Mouse (Mus musculus) ES-Bruce4 (cell line): Measurements from ENCODE around the gene Rps15a. TPM values are rescaled to one million over a fixed set of nuclear protein-coding genes. Genes with fewer than 3 reads are reported as not detected.
A peak's percentile ranks its signal among the peaks of the same experiment; 100 is the strongest.

Source experiments
- H3K27ac ChIP-seq: 2 replicates; pipeline ENCODE4 v1.5.1; 2012; ENCODE audit warnings: low read length, inconsistent platforms; ENCODE audit not compliant: insufficient read depth
- H3K27me3 ChIP-seq: 2 replicates; pipeline ENCODE4 v1.6.1; 2012; ENCODE audit warnings: mild to moderate bottlenecking, low read length, inconsistent platforms; ENCODE audit not compliant: control insufficient read depth, poor library complexity, insufficient read depth, severe bottlenecking
- H3K36me3 ChIP-seq: 2 replicates; pipeline ENCODE4 v1.6.1; 2012; ENCODE audit warnings: inconsistent platforms, mild to moderate bottlenecking, low read length, moderate library complexity; ENCODE audit not compliant: control insufficient read depth, poor library complexity, insufficient read depth, severe bottlenecking
- H3K4me1 ChIP-seq: one replicate; pipeline ENCODE4 v1.8.1; 2011; ENCODE audit warnings: low read length; ENCODE audit not compliant: control insufficient read depth, insufficient read depth
- H3K4me3 ChIP-seq: 2 replicates; pipeline ENCODE4 v1.5.1; 2011; ENCODE audit warnings: low read depth, mild to moderate bottlenecking, low read length
- H3K9ac ChIP-seq: 2 replicates; pipeline ENCODE4 v1.6.1; 2012; ENCODE audit warnings: low read depth, mild to moderate bottlenecking, inconsistent platforms; ENCODE audit not compliant: poor library complexity, severe bottlenecking
- H3K9me3 ChIP-seq: replicated peaks from 2 replicates; pipeline ENCODE4 v1.6.1; 2012; ENCODE audit warnings: mild to moderate bottlenecking, low read length, inconsistent platforms; ENCODE audit not compliant: control insufficient read depth, poor library complexity, insufficient read depth, severe bottlenecking
- CTCF ChIP-seq: IDR thresholded peaks from one replicate; pipeline ENCODE4 v1.8.1; 2011; ENCODE audit warnings: low read depth, low read length
- EP300 ChIP-seq: IDR thresholded peaks from 2 replicates; pipeline ENCODE4 v1.6.1; 2011; ENCODE audit warnings: low read depth, low read length; ENCODE audit not compliant: insufficient read depth
- POLR2A ChIP-seq: IDR thresholded peaks from one replicate; pipeline ENCODE4 v1.8.1; 2011; ENCODE audit warnings: low read length; ENCODE audit not compliant: insufficient read depth
- polyA plus RNA-seq: library from polyadenylated mRNA; stranded (reverse); fragments of >200 nt; gene quantifications from 2 replicates; pipeline ENCODE4 v1.2.4, GENCODE M21; 2011; ENCODE audit warnings: low read depth; ENCODE audit not compliant: missing spikeins, insufficient read depth, insufficient read length

Rps15a gene
- polyA plus RNA-seq, 1 experiment = 2,841 TPM

DNA sequence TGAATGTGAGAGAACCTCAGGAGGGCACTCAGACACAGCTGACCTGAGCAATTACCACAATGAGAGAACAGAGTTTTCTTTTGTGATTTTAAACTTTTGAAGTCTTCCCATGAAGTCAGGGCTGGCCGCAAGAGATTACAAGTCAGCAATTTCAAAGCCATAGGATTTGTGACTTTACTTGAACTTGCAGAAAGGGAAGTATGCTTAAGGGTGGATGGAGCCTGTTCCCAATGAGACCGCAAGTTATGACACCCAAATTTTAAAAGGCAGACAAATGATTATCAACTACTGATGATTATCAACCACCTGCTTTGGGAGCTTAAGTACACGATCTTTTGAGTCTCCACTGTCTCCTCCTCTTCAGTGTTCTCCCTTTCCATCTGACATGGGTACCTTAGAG is 2.4 kb upstream of the Rps15a start:
- Histone ChIP-seq H3K27me3 (no peaks in the 10 kb centered on the region), H3K36me3 (peaks cover 56% of the 10 kb centered on the region), H3K4me3 (no peak overlapping the region), H3K4me1 (peaks cover 2% of the 10 kb centered on the region), H3K27ac (peak overlapping the region; percentile 93), H3K9me3 (no peaks in the 10 kb centered on the region), H3K9ac (no peak overlapping the region)
- no peak for TF ChIP-seq CTCF
- TF ChIP-seq POLR2A = no peak
- no peak for TF ChIP-seq EP300

DNA sequence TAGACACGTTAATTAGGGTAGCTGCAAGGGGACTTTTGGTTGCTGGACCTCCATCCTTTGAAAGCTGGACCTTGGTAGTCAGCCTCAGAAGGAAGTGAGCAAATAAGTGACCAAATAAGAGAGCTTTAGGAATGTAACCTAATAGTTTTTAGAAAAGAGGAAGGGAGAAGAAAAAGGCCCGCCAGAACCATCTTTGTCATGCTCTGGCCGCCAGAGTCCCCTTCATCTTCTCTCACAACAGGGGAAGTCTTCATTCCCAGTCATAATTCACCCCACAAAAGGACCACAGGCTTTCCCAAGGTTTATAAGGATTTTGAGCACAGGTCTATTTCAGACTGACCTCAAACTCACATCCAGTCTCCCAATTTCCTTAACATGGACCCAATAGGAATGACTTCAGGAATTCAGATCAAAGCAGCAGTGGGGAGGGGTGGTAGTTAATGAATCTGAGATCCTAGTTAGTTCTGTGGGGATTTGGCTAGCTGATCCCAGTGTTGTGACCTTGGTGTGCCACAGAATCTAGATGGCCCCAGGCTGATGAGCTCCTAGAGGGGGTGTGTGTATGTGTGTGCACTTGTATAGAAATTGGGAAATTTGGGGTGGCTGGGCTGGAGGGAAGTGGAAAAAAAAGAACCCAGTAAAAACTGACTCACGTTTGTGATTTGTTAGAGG is 1.7 kb upstream of the Rps15a start:
- peak overlapping the region; percentile 93 for H3K27ac ChIP-seq

DNA sequence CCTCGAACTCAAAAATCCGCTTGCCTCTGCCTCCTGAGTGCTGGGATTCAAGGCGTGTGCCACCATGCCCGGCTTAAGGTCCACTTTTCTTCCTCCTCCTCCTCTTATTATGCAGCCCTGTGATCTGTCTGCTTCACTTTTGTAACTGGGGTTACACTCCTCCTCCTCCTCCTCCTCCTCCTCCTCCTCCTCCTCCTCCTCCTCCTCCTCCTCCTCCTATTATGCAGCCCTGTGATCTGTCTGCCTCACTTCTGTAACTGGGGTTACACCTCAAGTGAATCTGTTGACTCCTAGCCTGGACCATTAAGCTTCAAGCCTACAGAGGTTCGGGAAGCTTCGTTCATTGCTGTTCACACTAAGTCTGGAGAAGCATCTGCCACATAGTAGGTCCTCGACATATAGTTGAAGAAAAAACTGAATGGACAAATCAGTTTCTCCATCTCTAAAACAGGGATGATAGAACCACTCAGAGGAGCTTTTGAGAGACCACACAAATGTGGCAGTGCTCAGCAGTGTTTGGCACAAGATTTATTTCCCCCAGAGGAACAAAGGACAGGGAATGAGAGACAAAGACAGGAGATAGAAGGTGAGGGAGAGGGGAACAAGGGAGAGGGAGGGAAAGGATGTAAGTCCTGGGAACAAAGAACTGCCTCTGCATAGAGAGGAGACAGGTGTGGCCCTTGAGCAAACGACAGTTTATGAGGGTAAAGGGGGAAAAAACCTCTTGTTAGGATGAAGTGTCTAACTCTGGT is 975 bp upstream of the Rps15a start:
- Histone ChIP-seq H3K9ac (peak overlapping the region; percentile 76), H3K36me3 (peaks cover 62% of the 10 kb centered on the region), H3K4me3 (peak overlapping the region; percentile 84), H3K27me3 (no peaks in the 10 kb centered on the region), H3K27ac (peak overlapping the region; percentile 93), H3K4me1 (peaks cover 2% of the 10 kb centered on the region), H3K9me3 (no peaks in the 10 kb centered on the region)
- TF ChIP-seq EP300 (no peak), POLR2A (no peak), CTCF (no peak)

More for the DNA sequence above, 1.7 kb upstream of the Rps15a start:
- H3K4me1 ChIP-seq = peaks cover 2% of the 10 kb centered on the region
- H3K9me3 ChIP-seq = no peaks in the 10 kb centered on the region
- TF ChIP-seq CTCF = no peak
- no peak for TF ChIP-seq POLR2A
- TF ChIP-seq EP300 = no peak
- H3K9ac ChIP-seq = peak overlapping the region; percentile 26; the same call in 1 of the 2 replicates
- peaks cover 60% of the 10 kb centered on the region for H3K36me3 ChIP-seq
- H3K27me3 ChIP-seq = no peaks in the 10 kb centered on the region
- no peak overlapping the region for H3K4me3 ChIP-seq

DNA sequence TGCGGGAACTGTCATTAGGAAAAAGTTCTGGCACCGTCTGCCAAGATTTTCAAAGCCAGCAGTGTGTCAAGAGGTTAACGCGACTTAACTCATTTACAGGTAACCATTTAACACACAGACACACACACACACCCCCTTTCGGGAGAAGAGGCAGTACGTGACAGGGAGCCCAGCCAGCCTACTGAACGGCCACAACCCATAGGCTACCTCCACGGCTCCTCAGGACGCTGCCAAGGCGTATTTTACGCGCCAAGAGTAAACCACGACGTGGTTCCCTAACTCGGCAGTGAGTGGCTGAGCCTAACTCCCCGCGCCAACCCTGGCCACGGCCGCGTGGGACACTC is 483 bp downstream of the Rps15a start:
- Histone ChIP-seq H3K27me3 (no peaks in the 10 kb centered on the region), H3K4me1 (no peaks in the 10 kb centered on the region), H3K9me3 (no peaks in the 10 kb centered on the region), H3K9ac (peak overlapping the region; percentile 84), H3K27ac (peak overlapping the region; percentile 16; the same call in 1 of the 2 replicates), H3K4me3 (peak overlapping the region; percentile 99), H3K36me3 (peaks cover 66% of the 10 kb centered on the region)
- TF ChIP-seq POLR2A = no peak
- TF ChIP-seq EP300 = no peak
- TF ChIP-seq CTCF = no peak

DNA sequence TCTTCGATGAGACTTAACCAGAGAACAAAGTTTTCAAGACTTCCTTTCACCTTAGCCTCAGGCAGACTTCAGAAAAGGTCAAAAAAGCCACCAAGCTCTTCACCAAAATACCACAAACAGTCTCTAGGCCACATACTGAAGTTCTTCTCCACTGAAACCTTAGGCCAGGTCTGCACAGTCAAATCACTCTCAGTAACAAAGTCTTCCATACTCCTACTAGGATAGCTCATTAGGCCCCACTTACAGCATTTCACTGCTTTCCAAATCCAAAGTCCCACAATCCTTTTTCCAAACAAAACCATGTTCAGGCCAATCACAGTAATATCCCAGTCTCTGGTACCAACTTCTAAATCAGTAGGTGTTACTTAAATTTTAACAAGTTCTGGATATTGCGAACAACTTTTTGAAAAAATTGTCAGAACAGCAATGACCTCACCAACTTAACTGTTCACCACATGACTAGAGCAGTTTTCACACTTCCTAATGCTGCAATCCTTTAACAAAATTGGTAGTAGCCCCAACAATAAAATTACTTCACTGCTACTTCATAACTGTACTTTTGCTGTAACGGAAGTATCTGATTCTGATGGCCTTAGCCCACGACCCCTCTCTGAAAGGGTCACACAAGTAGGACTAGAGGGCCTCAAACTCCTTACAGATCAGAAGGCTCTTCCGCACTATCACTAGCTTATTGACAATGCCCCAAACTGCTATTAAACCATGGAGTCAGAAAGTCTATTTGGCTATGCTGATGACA is 2.3 kb downstream of the Rps15a start:
- Histone ChIP-seq H3K9ac (peak overlapping the region; percentile 84), H3K27ac (peak overlapping the region; percentile 27; the same call in 1 of the 2 replicates), H3K9me3 (no peaks in the 10 kb centered on the region), H3K4me1 (peaks cover 1% of the 10 kb centered on the region), H3K27me3 (no peaks in the 10 kb centered on the region), H3K4me3 (peak overlapping the region; percentile 63), H3K36me3 (peaks cover 72% of the 10 kb centered on the region)
- TF ChIP-seq POLR2A (no peak), EP300 (no peak), CTCF (no peak)
